Mouse (Mus musculus) left cerebral cortex, adult 8-10 months (tissue): ENCODE data around the gene Afap1l2. TPM values are rescaled to one million over a fixed set of nuclear protein-coding genes. Genes with fewer than 3 reads are reported as not detected.

Experiments
- DNase-seq, 2 experiments: peaks; one replicate each; pipeline ENCODE4 v3.0.0; 2022; ENCODE audit warnings: low spot score in 2 of 2
- total RNA-seq, 4 experiments: library from RNA; stranded (reverse); gene quantifications; 2 replicates each; pipeline ENCODE4 v1.2.4; 2022

The Afap1l2 gene
- total RNA-seq, 4 experiments from 2014 or later, result 6.8 to 10.2 (median 8.2) TPM

DNA sequence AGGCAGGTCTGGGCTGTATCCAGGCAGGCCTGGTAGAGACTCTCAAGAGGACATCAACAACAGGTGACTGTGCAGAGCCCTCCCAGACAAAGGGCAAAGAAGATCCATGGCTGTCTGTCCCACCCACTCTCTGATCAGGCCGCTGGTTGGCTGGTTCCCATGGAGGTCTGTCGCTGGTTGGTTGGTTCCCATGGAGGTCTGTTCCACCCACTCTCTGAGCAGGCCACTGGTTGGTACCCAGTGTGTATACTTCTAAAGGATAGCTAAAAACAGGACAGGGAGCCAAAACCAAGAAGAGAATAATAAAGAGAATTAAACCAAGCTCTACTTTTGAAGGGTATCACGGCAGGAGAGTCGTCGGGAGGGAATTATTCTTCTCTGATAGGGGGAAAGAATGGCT is 31.5 kb downstream of the Afap1l2 start:
- DNase-seq, result no peak

DNA sequence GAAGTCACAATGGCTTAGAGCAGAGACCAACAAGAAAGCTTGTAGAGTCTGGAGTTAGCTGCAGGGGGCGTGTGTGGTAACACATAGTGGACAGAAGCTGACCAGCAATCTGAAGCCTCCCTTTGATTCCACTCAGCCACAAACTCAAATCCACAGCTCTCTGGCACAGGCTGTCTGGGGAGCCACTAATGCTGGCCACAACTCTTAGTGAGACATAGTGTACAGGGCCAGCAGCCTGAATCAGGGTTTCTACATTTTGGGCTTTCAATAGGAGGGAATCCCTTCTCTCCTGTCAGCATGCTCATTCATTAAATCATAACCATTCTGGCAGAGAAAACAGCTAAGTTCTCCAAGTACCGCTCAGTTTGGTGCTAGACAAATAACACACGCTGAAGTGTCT is 32.5 kb downstream of the Afap1l2 start:
- no peak for DNase-seq

DNA sequence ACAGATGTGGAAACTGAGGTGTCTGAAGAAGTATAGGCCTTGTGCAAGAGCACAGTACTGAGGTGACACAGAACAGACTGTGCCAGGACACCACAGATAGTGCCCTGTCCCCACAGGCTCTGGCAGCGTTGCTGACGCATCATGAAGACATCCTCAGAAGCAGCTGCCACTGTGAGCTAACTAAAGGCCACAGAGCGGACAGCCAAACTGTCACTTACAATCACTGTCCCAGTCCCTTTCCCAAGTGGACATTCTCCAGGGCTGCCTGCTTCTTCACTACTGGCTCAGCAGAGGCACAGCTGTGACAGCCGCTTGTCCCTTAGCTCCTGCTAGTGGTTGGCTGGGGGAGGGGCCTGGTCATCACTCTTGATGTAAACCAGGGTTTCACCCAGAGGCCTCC is 33.9 kb downstream of the Afap1l2 start:
- DNase-seq, result no peak

DNA sequence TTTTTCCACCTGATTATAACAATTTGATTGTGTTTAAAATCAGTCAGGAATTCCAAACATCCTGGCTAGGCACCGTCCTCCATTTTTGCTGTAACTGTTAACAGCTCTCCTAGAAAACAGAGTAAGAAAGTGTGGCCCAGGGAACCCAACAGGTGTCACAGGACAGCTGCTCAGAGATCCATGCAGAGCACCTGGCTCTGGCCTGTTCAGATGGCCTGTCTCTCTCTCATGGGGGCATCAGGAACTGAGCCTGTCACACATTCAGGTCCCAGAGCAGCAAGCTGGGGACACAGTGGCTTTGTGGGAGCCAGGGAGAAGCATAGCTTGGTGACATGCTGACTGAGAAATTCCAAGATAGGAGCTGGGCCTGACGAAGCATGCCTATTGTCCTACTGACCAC is 35.3 kb downstream of the Afap1l2 start:
- DNase-seq, result no peak

DNA sequence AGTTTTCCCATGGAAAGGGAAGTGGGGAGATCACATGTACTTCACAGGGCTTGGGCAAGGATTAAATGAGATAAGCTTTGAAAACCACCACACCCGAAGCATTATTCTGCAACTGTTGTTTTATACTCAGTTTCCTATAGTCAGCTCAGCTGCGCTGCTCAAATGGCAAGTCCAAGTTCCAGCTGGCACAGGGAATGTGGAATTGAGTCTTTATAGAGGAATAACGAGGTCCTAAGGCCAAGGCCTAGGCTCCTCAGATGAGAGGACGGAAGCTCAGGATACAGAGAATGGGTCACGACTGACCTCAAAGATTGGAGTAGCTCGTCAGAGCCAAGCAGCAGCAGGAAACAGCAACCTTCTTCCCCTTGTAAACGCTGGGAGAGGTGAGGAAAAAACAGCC is 36.7 kb downstream of the Afap1l2 start:
- DNase-seq, result no peak

DNA sequence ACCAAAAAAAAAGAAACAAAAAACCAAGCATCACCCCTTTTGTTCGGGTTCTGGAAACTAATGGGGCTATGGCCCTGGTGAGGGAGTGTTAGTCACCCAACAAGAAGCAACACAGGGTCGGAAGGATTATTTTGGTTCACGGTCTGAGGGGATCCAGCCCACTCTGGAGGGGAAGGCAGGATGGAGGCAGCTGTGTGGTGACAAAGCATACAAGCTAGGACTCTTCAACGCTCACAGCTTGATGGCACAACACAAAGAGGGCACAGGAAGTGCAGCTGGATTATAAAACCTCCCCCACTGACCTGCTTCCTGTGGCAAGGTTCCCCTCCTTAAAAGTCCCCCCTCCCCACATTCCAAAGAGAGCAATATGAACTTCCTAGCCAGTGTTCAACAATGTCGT is 44.2 kb downstream of the Afap1l2 start:
- no peak for DNase-seq

DNA sequence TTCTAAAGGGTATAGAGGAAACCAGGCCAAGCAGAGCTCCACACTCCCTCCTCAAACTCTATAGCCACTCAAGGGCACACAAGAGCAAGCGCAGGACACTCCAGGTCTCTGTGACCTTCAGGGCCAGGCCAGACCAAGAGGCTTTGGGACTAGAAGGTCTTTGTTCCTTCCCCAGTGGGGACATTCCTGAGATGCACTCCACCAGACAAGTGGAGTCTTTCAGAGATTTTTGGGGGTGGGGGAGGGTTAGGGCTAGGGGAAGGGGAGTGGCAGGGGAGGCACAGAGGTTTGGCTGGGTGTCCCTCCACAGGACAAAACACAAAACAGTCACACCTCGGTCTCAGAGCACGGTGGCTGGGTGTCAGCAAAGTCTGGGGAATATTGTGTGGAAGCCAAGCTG is 48.4 kb downstream of the Afap1l2 start:
- DNase-seq, result no peak

DNA sequence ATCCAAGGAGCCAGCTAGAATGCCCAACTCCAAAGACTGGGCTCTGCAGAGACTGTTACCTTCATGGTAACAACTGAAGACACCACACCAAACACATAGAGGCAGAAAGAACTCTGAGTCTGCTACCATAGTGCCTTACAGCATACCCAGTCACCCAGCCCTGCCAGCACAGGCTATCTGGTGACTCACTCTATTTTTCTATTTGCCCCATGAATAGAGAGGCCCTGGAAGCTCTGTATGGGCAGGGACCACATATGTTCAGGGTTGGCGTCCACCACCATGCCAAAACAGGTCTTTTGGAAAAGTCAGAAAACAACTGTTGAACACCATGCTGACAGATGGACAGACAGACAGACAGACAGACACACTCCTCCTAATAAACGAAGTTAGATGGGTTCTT is 49.0 kb downstream of the Afap1l2 start:
- DNase-seq, result no peak

DNA sequence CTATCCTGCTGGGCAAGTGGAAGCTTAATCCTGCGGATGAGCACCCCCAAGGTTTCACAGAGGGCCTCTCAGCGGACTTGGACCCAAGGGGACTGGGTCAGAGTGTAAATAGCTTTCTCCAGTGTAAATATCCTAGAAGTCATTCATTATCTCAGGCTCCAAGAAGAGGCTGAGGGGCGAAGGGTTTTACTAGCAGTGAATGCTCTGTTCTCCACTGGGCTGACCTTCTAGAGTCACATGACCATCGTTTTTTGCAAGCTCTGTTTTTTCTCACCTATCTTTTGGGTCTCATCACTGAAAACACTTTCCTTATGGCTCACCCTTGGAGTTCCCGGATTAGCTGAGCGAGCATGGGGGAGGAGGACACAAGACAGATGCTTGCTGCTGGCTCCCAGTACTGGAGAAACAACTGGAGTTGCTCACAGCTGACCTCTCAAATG is 49.4 kb downstream of the Afap1l2 start:
- no peak for DNase-seq

DNA sequence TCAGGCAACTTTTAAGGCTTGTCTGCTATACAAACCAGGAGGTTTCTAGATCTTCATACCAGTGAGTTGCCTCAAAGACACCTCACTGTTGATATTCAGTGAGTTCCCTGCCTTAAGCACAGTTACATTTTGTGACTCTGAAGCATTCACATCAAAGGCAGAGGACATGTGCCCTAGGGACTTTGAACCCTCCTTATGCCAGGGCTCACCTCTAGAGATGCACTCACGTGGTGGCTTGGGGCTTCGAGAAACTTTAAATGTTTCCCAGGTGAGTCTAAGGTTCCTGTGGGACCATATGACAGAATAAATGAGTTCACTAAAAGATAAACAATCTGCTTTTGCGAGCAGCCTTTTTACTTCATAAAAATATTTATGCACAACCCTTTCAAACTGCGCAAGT is 50.0 kb downstream of the Afap1l2 start:
- no peak for DNase-seq

DNA sequence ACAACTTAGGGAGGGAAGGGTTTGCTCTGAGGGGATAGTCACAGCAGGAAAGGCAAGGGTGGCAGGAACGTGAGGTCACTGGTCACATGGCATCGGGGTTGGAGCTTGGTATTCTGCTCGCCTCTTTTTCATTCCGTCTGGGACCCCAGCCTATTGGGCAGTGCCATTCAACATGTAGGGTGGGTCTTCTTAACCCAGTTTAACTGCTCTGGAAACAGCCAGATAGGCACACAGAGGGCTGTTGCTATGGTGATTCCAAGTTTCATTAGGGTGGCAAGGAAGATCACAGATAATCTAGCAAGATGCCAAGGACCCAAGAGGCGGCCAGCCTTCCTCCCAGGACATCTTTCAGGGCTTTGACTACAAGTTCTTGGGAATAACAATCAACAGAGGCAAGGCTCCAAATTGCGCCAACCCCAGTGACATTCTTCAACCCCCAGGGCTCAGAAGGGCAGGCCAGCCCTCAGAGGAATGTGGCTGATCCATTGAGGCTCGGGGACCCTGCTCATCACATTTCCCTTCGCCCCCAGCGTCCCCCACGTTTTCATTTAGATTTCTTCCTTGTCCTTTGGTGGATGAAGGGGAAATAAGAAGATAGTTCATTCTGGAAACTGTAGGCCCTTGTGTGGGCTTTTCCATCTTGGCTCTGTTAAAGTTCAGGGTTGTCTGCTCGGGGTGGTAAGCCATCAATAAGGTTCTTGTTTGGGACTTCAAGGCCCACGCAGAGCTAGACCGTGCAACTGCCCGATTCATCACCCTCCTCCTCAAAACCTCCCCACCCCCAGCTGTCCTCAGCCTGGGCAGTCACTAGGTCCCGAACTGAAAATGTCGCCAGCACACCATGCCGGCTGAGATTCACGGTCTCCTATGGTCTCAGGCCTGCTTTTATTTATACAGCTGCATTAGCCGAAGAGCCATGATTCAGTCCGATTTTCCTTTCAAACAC is 52.2 kb downstream of the Afap1l2 start:
- DNase-seq, result peak in 1 of 2 experiments; percentile 13

DNA sequence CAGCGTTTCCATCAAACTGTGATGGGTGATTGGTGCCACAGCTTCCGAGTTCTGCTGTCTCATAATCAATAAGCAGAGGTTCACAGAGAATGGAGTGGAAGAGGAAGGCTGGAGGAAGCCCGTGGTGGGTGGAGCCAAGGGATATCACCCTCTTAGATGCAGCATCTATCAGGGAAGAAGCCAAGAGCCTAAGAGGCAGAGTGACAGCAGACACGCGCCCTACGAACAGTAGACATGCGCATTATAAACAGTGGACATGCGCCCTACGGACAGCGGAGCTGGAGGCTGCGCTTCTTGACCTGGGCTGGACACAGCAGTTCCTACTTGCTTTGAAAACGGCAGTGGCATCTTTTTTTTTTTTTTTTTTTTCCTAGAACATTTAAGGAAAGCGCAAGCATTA is 53.2 kb downstream of the Afap1l2 start:
- DNase-seq, result no peak

DNA sequence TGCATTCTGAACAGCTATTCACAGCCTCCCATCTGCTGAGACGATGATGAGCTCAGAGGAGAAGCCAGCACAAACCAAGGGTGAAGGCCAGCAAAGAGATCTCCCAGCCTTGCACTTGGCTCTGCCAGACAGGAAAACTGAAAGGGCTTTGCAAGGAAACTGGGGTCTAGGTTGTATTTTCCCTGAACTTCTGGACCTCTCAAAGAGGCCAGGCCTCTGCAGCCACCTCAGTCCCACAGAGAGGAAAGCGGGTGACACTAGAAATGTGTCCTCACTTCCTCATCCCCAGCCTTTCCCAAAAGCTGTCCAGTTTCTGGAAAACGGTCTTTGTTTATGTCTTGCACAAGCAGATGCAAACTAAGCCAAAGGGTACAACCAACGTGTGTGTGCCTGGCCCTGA is 54.2 kb downstream of the Afap1l2 start:
- DNase-seq, result no peak

DNA sequence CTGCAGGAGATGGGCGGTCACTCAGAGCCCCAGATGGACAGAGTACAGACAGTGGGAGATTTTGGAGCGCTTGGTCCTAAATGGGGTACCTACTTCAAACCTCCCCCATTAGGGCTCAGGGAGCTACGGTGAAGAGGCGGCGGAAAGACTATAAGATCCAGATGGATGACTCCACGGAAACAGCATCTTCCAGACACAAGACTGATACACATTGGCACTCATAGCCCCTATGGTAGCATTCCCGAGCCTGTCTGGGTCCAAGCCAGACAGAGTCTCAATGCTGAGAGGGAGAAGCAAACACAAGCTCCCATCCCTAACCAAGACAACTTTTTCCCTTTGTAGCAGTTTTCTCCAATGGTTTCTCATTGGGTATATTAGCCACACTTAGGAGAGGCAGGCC is 57.2 kb downstream of the Afap1l2 start:
- DNase-seq, result no peak

DNA sequence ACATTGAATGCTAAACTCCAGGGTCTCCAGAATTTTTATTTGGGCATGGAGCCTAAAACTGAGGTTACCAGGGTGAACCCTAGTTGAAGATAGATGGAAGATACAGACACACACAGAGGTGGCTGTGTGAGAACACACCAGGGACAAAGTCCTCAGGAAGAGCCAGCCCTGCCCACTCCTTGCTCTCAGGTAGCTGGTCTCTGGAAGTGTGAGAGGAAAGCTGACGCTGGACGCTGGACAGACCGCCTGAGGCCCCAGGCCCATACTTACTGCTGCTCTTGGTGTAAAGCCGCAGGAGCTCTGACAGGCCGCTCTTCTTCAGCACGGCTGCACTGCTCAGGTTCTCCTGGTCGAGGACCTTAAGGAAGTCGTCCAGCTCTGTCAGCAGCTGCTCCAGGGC is 58.2 kb downstream of the Afap1l2 start:
- DNase-seq, result no peak

DNA sequence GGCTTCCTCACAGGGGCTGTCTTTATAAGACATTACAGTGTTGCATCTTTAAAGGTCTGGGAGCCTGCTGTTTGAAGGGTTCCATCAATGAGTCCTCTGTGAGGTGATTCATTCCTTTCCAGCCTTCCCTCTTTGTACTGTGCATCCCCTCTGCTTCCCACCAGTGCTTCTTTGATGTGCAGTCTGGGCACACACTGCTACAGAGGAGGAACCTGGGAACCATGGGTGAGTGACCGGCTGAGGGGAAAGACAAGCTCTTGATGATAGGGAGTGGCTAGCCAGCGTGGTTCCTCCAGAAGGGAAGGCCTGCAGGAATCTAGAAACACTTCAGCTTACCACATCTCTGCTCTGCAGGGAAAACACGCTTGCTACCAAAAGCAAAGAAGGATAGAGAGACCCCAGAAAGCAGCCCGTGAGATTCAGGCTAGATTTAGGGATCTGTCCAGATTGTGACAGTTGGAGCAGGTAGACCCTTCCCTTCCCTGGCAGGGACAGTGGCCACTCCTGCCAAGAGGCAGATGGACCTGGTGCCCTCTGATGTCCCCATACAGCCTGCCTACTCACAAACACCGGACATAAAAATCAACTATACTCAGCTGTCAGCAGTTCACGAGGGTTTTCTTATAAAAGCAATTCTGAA is 59.9 kb downstream of the Afap1l2 start:
- no peak for DNase-seq

DNA sequence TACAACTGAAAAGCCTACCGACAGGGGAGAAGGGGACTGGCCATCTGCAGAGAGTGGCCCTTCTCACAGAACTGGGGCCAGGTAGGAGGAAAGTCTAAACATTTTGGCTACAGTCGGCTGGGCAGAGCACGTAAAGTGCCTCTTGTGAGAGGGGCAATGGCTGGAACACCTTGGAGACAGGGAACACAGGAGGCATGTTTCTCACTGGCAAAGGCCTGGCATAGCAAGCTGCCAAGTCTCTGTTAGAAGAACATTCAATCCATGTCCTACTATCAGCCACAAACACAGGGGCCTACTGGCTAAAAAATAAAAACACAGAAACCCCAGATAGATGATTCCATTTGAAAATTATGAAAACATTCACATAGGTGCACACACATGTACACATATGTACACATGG is 61.3 kb downstream of the Afap1l2 start:
- no peak for DNase-seq

DNA sequence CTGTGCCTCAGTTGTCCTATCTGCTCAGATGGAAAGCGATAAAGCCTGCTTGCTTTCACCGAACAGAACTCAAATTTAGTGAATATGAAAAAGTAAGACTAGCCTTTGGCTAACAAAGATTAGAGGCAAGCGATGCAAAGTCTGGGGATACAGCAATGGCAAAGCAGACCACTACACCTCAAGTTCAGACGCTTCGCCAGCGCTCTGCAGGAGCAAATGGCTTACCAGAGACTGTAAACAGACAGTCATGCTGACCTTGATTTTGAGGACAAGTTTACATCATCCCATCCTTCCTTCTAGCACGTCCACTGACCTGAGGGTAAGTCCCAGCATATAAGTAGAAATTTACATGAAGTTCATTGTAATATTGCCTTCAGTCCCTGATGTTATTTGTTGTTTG is 61.8 kb downstream of the Afap1l2 start:
- no peak for DNase-seq

DNA sequence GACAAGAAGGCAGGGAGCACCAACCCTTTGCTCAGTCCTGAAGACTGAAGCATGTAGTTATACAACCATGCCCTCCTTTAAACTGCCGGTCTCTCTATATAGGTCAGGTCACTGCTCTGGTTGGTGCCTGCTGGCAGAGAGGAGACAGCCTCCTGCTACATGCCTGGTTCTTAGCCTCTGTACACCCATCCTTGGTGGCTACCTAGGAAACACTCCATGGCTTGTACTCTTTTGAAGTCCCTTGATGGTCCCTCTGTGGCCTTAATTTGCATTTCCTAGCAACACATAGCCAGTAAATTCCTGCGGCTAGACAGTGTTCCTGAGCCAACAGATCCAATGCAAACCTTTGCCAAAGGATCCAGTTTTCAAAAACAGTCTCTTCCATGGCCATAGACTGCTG is 62.4 kb downstream of the Afap1l2 start:
- DNase-seq, result no peak

DNA sequence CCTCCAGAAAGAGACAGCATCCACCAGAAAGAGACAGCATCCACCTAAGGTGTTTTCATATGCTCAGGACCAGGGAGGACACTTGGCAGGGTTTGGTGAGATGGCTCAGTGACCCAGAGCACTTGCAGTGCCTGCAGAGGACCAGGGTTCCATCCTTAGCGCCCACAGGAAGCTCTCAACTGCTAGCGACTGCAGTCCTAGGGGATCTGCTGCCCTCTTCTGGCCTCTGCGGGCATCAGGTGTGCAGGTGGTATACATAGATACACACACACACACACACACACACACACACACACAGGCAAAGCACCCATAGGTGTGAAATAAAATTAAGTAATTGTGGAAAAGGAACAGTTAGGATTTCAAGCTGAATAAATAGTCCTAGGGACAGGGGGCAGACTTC is 63.2 kb downstream of the Afap1l2 start:
- DNase-seq, result no peak

DNA sequence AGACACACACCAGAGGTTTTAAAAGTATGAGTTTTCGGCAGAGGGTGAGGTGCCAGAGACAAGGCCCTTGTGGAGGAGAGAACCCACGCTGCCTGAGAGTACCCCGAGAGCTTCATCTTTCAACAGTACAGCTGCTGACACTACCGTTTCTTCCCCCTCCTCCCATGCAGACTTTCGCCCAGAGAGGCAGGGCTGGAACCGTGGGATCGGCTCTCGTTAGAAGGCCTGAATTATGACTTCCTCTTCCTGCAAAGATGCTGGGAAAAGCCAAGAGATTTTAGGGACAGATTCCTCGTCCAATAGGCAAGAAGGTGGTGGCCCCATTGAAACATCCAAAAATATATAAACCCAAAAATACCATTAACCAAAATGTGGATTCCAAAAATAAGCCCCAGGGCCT is 63.8 kb downstream of the Afap1l2 start:
- no peak for DNase-seq

DNA sequence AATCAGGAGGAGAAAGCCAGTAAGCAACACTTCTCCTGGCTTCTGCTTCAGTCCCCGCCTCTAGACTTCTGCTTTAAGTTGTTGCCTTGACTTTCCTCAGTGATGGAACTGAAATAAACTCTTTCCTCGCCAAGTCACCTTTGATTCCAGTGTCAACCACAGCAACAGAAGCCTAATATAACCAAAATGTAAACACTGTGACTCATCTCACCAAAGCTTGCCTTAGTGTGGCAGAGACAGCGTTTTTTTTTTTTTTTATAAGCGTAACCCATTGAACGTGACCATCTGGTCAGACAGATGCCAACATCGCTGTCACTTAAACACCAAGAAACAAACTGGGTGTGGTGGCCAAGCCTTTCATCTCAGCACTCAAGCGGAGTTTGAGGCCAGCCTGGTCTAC is 65.8 kb downstream of the Afap1l2 start:
- DNase-seq, result no peak

DNA sequence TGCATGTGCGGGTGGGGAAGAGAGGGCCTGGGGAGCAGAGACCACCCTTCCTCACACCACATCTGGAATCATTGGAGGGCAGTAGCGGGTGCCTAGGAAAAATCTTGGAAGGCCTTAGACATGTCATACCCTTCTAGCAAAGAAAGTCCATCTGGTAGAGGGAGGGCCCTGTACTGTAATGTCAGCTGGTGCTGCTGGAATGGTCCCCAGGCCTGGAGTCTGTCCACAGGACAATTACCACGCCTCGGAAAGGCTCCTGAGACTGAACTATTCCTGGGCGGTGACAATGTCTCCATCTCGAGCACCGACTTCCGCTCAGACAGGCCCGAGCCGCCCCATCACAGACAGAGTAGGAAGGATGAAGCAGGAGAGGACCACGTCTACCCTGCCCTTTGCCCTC is 67.5 kb downstream of the Afap1l2 start:
- no peak for DNase-seq
